18 mouse cellular contexts compared by ENCODE assay signal in genomic region chr13:109568638-109569468, GRCm38 (mm10).
DNase-seq lines count a peak whose midpoint lies in the region; ATAC-seq and TF ChIP-seq lines count a peak whose summit lies in the region.
"Had no signal": no experiment of that assay in that cellular context is flagged by ENCODE, and none has a peak within 500 bp of the region (broad histone marks: within the 10 kb centered on the region; RNA-seq: fewer than 3 reads in every experiment).

No protein-coding gene starts in this region.

- no peak overlapping the region for H3K9ac ChIP-seq in forebrain, embryonic 15.5 days (replicated peaks)
- H3K9ac ChIP-seq in hindbrain, embryonic 16.5 days (ENCODE audit: low read depth, low read length), result no peak overlapping the region
- H3K9ac ChIP-seq: heart, embryonic 12.5 days had no signal

- H3K4me3 ChIP-seq in left cerebral cortex, adult 2 months, result peak overlapping the region; percentile 35
- no peak overlapping the region for H3K4me3 ChIP-seq in forebrain, embryonic 15.5 days
- H3K4me3 ChIP-seq in hindbrain, embryonic 16.5 days (ENCODE audit: low read length), result peak overlapping the region; percentile 3; the same call in 1 of the 2 replicates
- H3K4me3 ChIP-seq in embryonic facial prominence, embryonic 10.5 days, result no peak overlapping the region
- H3K4me3 ChIP-seq: heart, embryonic 12.5 days; megakaryocyte, embryonic 14.5 days had no signal

- no peak for TF ChIP-seq POLR2A in brain, embryonic 14.5 days (IDR thresholded peaks at IDR 0.05; ENCODE audit: borderline replicate concordance, extremely low read depth, insufficient read depth, insufficient read length, poor library complexity, severe bottlenecking)

- no peaks in the 10 kb centered on the region for H3K36me3 ChIP-seq in forebrain, embryonic 15.5 days
- H3K36me3 ChIP-seq in hindbrain, embryonic 16.5 days (ENCODE audit: control insufficient read depth, insufficient read depth, low read length), result no peaks in the 10 kb centered on the region
- H3K36me3 ChIP-seq in embryonic facial prominence, embryonic 10.5 days (replicated peaks), result no peaks in the 10 kb centered on the region
- H3K36me3 ChIP-seq: heart, embryonic 12.5 days had no signal

- H3K4me1 ChIP-seq in forebrain, embryonic 15.5 days, result peaks cover 12% of the 10 kb centered on the region
- no peaks in the 10 kb centered on the region for H3K4me1 ChIP-seq in hindbrain, embryonic 16.5 days (ENCODE audit: control insufficient read depth, insufficient read depth, low read depth, low read length)
- H3K4me1 ChIP-seq in embryonic facial prominence, embryonic 10.5 days, result no peaks in the 10 kb centered on the region
- H3K4me1 ChIP-seq: heart, embryonic 12.5 days; megakaryocyte, embryonic 14.5 days had no signal

- H3K27ac ChIP-seq in left cerebral cortex, adult 2 months, result peak overlapping the region; percentile 75
- peak overlapping the region; percentile 86 for H3K27ac ChIP-seq in forebrain, embryonic 15.5 days (replicated peaks)
- peak overlapping the region; percentile 51; the same call in 1 of the 2 replicates for H3K27ac ChIP-seq in hindbrain, embryonic 16.5 days (ENCODE audit: low read depth, low read length)
- H3K27ac ChIP-seq in embryonic facial prominence, embryonic 10.5 days (replicated peaks), result no peak overlapping the region

- no peaks in the 10 kb centered on the region for H3K9me3 ChIP-seq in forebrain, embryonic 15.5 days
- H3K9me3 ChIP-seq in hindbrain, embryonic 16.5 days (ENCODE audit: control insufficient read depth, low read length), result no peaks in the 10 kb centered on the region
- H3K9me3 ChIP-seq in embryonic facial prominence, embryonic 10.5 days, result no peaks in the 10 kb centered on the region
- H3K9me3 ChIP-seq: heart, embryonic 12.5 days; megakaryocyte, embryonic 14.5 days had no signal

- H3K27me3 ChIP-seq in forebrain, embryonic 15.5 days, result no peaks in the 10 kb centered on the region
- H3K27me3 ChIP-seq in hindbrain, embryonic 16.5 days (replicated peaks; ENCODE audit: control insufficient read depth, insufficient read depth, low read length), result no peaks in the 10 kb centered on the region
- no peaks in the 10 kb centered on the region for H3K27me3 ChIP-seq in embryonic facial prominence, embryonic 10.5 days (replicated peaks; ENCODE audit: low read depth, poor library complexity, severe bottlenecking)
- H3K27me3 ChIP-seq: heart, embryonic 12.5 days; megakaryocyte, embryonic 14.5 days had no signal

- H3K4me2 ChIP-seq in forebrain, embryonic 15.5 days (replicated peaks), result no peak overlapping the region
- peak overlapping the region; percentile 16 for H3K4me2 ChIP-seq in hindbrain, embryonic 16.5 days (ENCODE audit: low read length)
- H3K4me2 ChIP-seq: heart, embryonic 12.5 days; liver, embryonic 11.5 days had no signal

- WGBS in forebrain, embryonic 15.5 days, result 57% methylated on average over 20 of the region's 20 CpGs
- 67% methylated on average over 20 of the region's 20 CpGs for WGBS in hindbrain, embryonic 16.5 days
- WGBS in embryonic facial prominence, embryonic 10.5 days, result 94% methylated on average over 20 of the region's 20 CpGs

- no peak for DNase-seq in left cerebral cortex, adult 2 months (ENCODE audit: extremely low spot score in 1 of 2, low spot score in 2 of 2)
- DNase-seq in left cerebral cortex, adult 11 months (ENCODE audit: low spot score), result no peak
- DNase-seq in brain, embryonic 14.5 days (ENCODE audit: low read depth), result peak; percentile 64
- no peak for DNase-seq in embryonic facial prominence, embryonic 10.5 days (ENCODE audit: low spot score)
- DNase-seq: cerebellum, postnatal 10 days; heart, postnatal 14 days; kidney, adult 8-10 months; kidney, postnatal 14 days; lung, adult 2 months; spleen, adult 18-20 months; thymus, postnatal 25 days had no signal

- intact Hi-C loops in left cerebral cortex, adult 2 months (cut with DNase I), result no loop called here

- ATAC-seq in forebrain, embryonic 15.5 days (replicated peaks), result peak; percentile 67
- ATAC-seq in hindbrain, embryonic 16.5 days, result peak; percentile 51; the same call in 1 of the 2 replicates
- no peak for ATAC-seq in monocyte, adult 5-6 weeks (replicated peaks; ENCODE audit: insufficient number of reproducible peaks, low FRiP score, low TSS enrichment, poor library complexity, severe bottlenecking)
- ATAC-seq: inflammation-experienced regulatory T-cells, adult 6 months had no signal

- TF ChIP-seq CTCF in left cerebral cortex, adult 2 months (IDR thresholded peaks at IDR 0.05), result no peak; the same call in none of the 2 replicates
- no peak for TF ChIP-seq CTCF in brain, embryonic 14.5 days (IDR thresholded peaks at IDR 0.05; ENCODE audit: borderline replicate concordance, extremely low read depth, insufficient read depth, insufficient read length)

Comparison
In these comparisons a context has a peak if more than half of its experiments do, and no peak if none do; other contexts are left out.
1. H3K4me3 ChIP-seq: peak in left cerebral cortex, adult 2 months (single experiment) and hindbrain, embryonic 16.5 days (single experiment); none in forebrain, embryonic 15.5 days (single experiment) and embryonic facial prominence, embryonic 10.5 days (single experiment).